Mouse (Mus musculus) layer of hippocampus, adult 9-10 months (tissue): ENCODE data around the gene Prl7a1.

ENCODE experiments used
- DNase-seq: peaks from one replicate; pipeline ENCODE4 v3.0.0; 2022; ENCODE audit warnings: low spot score

The Prl7a1 gene

DNA sequence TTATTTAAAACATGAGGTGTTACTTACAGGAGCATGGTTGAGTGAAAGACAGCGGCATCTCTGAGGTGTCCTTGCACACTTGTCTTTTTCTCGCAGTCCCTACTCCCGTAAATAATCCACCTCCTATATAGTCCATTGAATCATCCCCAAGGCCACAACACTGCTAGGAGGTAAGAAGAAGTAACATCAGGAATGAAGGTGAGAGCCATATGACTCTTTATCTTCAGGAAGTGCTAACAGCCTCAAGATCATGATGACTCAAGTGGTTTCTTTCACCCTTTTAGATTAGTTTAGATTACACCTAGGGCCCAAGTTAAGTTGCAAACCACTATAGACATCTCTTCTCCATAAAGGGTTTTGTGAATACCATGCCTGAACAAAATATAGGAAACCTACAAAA lies at the start of gene Prl7a1:
Gene Prl7a1 (minus strand): TSS at position 101 of the 400 bp plus-strand sequence.
- no peak for DNase-seq

- DNase-seq, result no peak
Observed at GRCm38 (mm10) chr13:27667936-27668335, 25.6 kb upstream of the Prl7a1 start, which contains the start of gene Prl7a2. TSS of gene Prl7a2 (minus strand) at chr13:27668036.

GRCm38 (mm10) chr13:27660747-27661146 lies 18.5 kb upstream of the Prl7a1 start:
- no peak for DNase-seq

- DNase-seq, result no peak
Observed at GRCm38 (mm10) chr13:27610482-27610881, 31.8 kb downstream of the Prl7a1 start, which contains the start of gene Prl7b1. TSS of gene Prl7b1 (minus strand) at chr13:27610582.
